Mouse (Mus musculus): ENCODE results near the gene Metrn. TPM values are rescaled to one million over a fixed set of nuclear protein-coding genes. Genes with fewer than 3 reads are reported as not detected.

The Metrn gene
- polyA plus RNA-seq, 1 experiment from 2014 or later = 88.8 TPM

DNA sequence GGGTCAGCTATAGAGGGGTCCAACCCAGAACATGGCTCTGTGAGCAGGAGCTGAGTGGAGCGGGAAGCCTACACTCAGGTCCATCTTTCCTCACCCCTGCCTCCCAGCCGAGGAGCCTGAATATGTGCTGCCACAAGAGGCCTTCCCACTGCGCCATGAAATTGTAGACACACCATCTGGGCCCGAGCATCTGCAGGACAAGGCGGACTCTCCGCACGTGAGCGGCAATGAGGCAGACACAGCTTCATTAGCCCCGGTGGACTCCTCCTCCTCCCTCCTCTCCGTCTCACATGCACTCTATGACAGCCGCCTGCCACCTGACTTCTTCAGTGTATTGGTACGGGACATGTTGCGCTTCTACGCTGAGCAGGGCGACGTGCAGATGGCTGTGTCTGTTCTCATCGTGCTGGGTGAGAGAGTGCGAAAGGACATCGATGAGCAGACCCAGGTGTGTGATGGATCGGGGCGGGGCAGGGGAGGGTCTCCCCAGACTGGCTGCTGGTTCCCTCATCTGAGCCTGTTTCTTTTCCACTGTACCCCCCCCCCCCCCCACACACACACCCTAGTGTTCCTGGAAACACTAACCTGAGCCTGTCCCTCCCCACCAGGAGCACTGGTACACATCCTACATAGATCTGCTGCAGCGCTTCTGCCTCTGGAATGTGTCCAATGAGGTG is 30.7 kb upstream of the Metrn start:
- H3K4me1 ChIP-seq (ENCODE audit: control insufficient read depth, insufficient read depth, low read depth, low read length) = peaks cover 64% of the 10 kb centered on the region
- H3K27ac ChIP-seq (ENCODE audit: low read depth, low read length) = no peak overlapping the region; the same call in 1 of the 2 replicates
- peaks cover 21% of the 10 kb centered on the region for H3K36me3 ChIP-seq (ENCODE audit: control insufficient read depth, insufficient read depth, low read length)
- H3K27me3 ChIP-seq (replicated peaks; ENCODE audit: control insufficient read depth, insufficient read depth, low read length) = no peaks in the 10 kb centered on the region
- no peaks in the 10 kb centered on the region for H3K9me3 ChIP-seq (ENCODE audit: control insufficient read depth, low read length)
- ATAC-seq = no peak
- H3K9ac ChIP-seq (ENCODE audit: low read depth, low read length) = no peak overlapping the region
- H3K4me3 ChIP-seq (ENCODE audit: low read length) = no peak overlapping the region
- H3K4me2 ChIP-seq (ENCODE audit: low read length) = no peak overlapping the region
- 91% methylated on average over 22 of the region's 22 CpGs for WGBS

DNA sequence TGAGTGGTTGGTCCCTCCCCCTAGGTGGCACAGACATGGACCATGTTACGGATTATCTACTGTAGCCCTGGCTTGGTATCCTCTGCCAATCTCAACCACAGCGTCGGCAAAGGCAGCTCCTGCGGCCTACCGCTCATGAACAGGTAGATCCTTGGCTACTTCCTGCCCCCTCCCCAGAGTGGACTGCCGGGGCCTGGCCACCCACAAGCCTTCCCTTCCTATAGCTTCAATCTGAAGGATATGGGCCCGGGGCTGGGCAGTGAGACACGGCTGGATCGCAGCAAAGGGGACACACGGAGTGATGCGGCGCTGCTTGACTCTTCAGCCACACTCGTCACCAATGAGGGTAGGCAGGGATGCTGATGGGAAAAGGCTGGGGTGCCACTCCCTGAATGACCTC is 30.1 kb upstream of the Metrn start:
- Histone ChIP-seq H3K27me3 (replicated peaks; ENCODE audit: control insufficient read depth, insufficient read depth, low read length) (no peaks in the 10 kb centered on the region), H3K9me3 (ENCODE audit: control insufficient read depth, low read length) (no peaks in the 10 kb centered on the region), H3K36me3 (ENCODE audit: control insufficient read depth, insufficient read depth, low read length) (peaks cover 21% of the 10 kb centered on the region), H3K4me3 (ENCODE audit: low read length) (no peak overlapping the region), H3K9ac (ENCODE audit: low read depth, low read length) (no peak overlapping the region), H3K27ac (ENCODE audit: low read depth, low read length) (no peak overlapping the region), H3K4me2 (ENCODE audit: low read length) (no peak overlapping the region), H3K4me1 (ENCODE audit: control insufficient read depth, insufficient read depth, low read depth, low read length) (peaks cover 62% of the 10 kb centered on the region)
- ATAC-seq = no peak
- 94% methylated on average over 13 of the region's 13 CpGs for WGBS

DNA sequence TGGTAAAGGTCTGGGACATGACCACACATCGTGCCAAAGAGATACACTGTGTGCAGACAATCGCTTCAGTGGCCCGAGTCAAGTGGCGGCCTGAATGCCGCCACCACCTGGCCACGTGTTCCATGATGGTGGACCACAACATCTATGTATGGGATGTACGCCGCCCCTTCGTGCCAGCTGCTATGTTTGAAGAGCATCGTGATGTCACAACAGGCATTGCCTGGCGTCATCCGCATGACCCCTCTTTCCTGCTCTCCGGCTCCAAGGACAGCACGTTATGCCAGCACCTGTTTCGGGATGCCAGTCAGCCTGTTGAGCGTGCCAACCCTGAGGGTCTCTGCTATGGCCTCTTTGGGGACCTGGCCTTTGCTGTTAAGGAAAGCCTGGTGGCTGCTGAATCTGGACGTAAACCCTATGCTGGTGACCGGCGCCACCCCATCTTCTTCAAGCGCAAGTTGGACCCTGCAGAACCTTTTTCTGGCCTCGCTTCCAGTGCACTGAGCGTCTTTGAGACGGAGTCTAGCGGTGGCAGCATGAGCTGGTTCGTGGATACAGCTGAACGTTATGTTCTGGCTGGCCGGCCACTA is 29.1 kb upstream of the Metrn start:
- Histone ChIP-seq H3K4me2 (ENCODE audit: low read length) (no peak overlapping the region), H3K27me3 (replicated peaks; ENCODE audit: control insufficient read depth, insufficient read depth, low read length) (no peaks in the 10 kb centered on the region), H3K4me3 (ENCODE audit: low read length) (no peak overlapping the region), H3K9ac (ENCODE audit: low read depth, low read length) (no peak overlapping the region), H3K36me3 (ENCODE audit: control insufficient read depth, insufficient read depth, low read length) (peaks cover 17% of the 10 kb centered on the region), H3K9me3 (ENCODE audit: control insufficient read depth, low read length) (no peaks in the 10 kb centered on the region), H3K4me1 (ENCODE audit: control insufficient read depth, insufficient read depth, low read depth, low read length) (peaks cover 53% of the 10 kb centered on the region), H3K27ac (ENCODE audit: low read depth, low read length) (no peak overlapping the region)
- ATAC-seq = no peak
- WGBS = 97% methylated on average over 27 of the region's 27 CpGs

DNA sequence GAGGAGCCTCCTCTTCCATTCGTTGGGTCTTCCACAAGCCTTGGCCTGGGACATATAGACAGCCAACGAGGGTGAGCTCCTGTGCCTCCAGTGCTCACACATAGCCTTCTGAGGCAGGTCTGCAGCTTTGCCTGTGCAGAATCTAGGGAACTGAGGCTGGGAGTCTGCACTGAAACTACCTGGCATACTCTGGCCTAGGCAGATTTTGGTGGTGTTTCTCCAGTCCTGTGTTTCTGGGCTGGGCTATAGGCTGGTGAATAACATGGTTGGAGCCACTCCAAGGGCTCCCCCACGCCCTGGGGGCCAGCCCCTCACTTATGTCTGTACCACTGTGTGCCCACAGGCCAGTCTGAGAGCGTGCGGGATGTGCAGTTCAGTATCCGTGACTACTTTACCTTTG is 28.4 kb upstream of the Metrn start:
- no peak overlapping the region for H3K4me2 ChIP-seq (ENCODE audit: low read length)
- H3K9me3 ChIP-seq (ENCODE audit: control insufficient read depth, low read length) = no peaks in the 10 kb centered on the region
- H3K4me1 ChIP-seq (ENCODE audit: control insufficient read depth, insufficient read depth, low read depth, low read length) = peaks cover 45% of the 10 kb centered on the region
- H3K27me3 ChIP-seq (replicated peaks; ENCODE audit: control insufficient read depth, insufficient read depth, low read length) = no peaks in the 10 kb centered on the region
- WGBS = 88% methylated on average over 6 of the region's 6 CpGs
- H3K27ac ChIP-seq (ENCODE audit: low read depth, low read length) = no peak overlapping the region
- H3K4me3 ChIP-seq (ENCODE audit: low read length) = no peak overlapping the region
- H3K9ac ChIP-seq (ENCODE audit: low read depth, low read length) = no peak overlapping the region
- ATAC-seq = no peak
- H3K36me3 ChIP-seq (ENCODE audit: control insufficient read depth, insufficient read depth, low read length) = peaks cover 10% of the 10 kb centered on the region

DNA sequence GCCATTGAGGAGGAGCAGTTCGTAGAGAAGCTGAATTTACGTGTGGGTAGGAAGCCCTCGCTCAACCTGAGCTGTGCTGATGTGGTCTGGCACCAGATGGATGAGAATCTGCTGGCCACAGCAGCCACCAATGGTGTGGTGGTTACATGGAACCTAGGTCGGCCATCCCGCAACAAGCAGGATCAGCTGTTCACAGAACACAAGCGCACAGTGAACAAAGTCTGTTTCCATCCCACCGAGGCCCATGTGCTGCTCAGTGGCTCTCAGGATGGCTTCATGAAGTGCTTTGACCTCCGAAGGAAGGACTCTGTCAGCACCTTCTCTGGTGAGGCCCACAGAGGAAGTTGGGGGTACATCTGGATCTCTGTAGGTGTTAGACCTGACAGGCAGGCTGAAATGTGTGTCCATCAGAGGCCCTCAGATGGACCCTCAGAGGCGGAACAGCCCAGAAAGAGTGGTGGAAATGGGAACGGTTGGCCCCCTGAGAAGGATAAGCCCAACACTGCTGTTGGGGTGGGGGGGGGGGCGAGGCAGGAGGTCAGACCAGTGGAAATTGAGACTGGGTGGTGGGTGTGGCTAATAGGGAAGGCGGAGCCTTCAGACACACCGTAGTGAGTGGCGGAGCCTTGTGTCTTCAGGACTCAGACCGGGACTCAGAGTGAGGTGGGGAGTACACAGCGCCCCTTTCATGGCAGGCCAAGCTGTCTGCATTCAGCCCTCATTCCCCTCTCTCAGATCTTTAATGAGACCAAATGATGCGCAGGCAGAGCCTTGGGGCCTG is 27.6 kb upstream of the Metrn start:
- H3K27ac ChIP-seq (ENCODE audit: low read depth, low read length) = no peak overlapping the region
- WGBS = 78% methylated on average over 16 of the region's 17 CpGs
- H3K4me3 ChIP-seq (ENCODE audit: low read length) = peak overlapping the region; percentile 73
- no peaks in the 10 kb centered on the region for H3K27me3 ChIP-seq (replicated peaks; ENCODE audit: control insufficient read depth, insufficient read depth, low read length)
- no peaks in the 10 kb centered on the region for H3K9me3 ChIP-seq (ENCODE audit: control insufficient read depth, low read length)
- H3K4me1 ChIP-seq (ENCODE audit: control insufficient read depth, insufficient read depth, low read depth, low read length) = peaks cover 38% of the 10 kb centered on the region
- ATAC-seq = no peak
- peak overlapping the region; percentile 77; the same call in 1 of the 2 replicates for H3K9ac ChIP-seq (ENCODE audit: low read depth, low read length)
- peaks cover 13% of the 10 kb centered on the region for H3K36me3 ChIP-seq (ENCODE audit: control insufficient read depth, insufficient read depth, low read length)
- peak overlapping the region; percentile 99 for H3K4me2 ChIP-seq (ENCODE audit: low read length)

DNA sequence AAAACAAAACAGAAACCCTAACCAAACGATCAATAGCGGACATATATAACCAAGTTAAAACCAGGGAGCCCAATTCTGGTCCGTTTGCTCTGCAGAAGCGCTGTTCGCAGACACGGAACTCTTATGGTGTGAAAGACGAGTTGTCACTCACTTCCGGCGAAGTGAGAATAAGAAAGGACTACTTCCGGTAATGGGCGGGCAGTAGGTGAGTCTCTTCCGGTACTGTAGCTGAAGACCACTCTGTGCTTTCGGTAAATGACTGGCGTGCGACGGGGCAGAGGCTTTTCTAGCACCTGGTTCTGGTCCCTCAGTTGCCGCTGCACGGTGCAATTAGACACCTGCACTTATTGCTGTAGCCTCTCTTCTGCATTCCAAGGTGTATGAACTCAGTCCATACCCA is 26.5 kb upstream of the Metrn start, which contains the start of gene Wdr24:
Gene Wdr24 (plus strand): TSS at position 176 of the 400 bp plus-strand sequence.
- Histone ChIP-seq H3K36me3 (ENCODE audit: control insufficient read depth, insufficient read depth, low read length) (peaks cover 18% of the 10 kb centered on the region), H3K27me3 (replicated peaks; ENCODE audit: control insufficient read depth, insufficient read depth, low read length) (peaks cover 2% of the 10 kb centered on the region; the same call in 1 of the 2 replicates), H3K27ac (ENCODE audit: low read depth, low read length) (peak within 1 kb of the TSS; percentile 73), H3K4me1 (ENCODE audit: control insufficient read depth, insufficient read depth, low read depth, low read length) (peaks cover 35% of the 10 kb centered on the region), H3K4me3 (ENCODE audit: low read length) (peak within 1 kb of the TSS; percentile 73), H3K4me2 (ENCODE audit: low read length) (peak within 1 kb of the TSS; percentile 99), H3K9me3 (ENCODE audit: control insufficient read depth, low read length) (no peaks in the 10 kb centered on the region), H3K9ac (ENCODE audit: low read depth, low read length) (peak within 1 kb of the TSS; percentile 77)
- WGBS = 1% methylated on average over 18 of the region's 18 CpGs
- peak; percentile 81 for ATAC-seq

DNA sequence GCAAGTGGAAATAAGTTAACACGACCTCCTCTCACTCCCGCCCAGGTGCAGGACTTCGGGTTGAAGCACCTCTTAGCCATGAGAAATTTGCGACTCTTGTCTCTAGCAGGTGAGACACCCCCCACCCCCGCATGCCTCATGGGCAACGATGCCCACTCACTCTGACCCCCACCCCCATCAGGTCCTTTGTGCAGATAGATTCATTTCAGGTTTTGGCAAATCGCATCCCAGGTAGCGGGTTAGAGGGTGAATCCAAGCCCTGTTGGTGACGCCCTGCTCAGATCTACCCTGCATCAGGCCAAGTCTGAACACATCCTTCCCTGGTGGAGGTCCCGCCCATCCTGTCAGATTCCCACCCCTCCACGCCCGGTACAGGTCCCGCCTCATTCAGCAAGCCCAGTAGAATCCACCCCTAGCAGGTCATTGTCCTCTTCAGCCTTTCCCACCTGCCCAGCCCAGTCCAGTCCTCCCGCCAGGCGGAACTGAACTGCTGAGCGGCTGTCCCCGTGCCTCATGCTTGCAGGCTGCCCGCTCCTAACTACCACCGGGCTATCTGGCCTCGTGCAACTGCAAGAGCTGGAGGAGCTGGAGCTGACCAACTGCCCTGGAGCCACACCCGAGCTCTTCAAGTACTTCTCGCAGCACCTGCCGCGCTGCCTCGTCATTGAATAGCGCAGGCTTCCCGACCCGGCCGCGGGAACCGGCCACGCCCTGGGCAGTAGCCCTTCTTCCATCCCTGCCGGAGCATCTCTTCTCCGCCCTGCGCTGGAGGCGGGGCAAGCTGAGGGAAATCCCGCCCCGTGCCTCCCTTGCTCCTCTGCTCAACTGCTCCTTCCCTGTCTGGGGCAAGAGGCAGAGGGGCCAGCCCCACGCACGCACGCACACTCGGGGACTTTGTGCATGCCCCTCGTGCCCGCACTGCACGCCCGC is 22.2 kb upstream of the Metrn start:
- no peak overlapping the region; the same call in 1 of the 2 replicates for H3K9ac ChIP-seq (ENCODE audit: low read depth, low read length)
- H3K27ac ChIP-seq (ENCODE audit: low read depth, low read length) = no peak overlapping the region
- no peaks in the 10 kb centered on the region for H3K9me3 ChIP-seq (ENCODE audit: control insufficient read depth, low read length)
- ATAC-seq = no peak
- H3K27me3 ChIP-seq (replicated peaks; ENCODE audit: control insufficient read depth, insufficient read depth, low read length) = peaks cover 2% of the 10 kb centered on the region; the same call in 1 of the 2 replicates
- no peak overlapping the region for H3K4me2 ChIP-seq (ENCODE audit: low read length)
- WGBS = 9% methylated on average over 46 of the region's 46 CpGs
- H3K36me3 ChIP-seq (ENCODE audit: control insufficient read depth, insufficient read depth, low read length) = peaks cover 26% of the 10 kb centered on the region
- H3K4me3 ChIP-seq (ENCODE audit: low read length) = no peak overlapping the region
- H3K4me1 ChIP-seq (ENCODE audit: control insufficient read depth, insufficient read depth, low read depth, low read length) = peaks cover 7% of the 10 kb centered on the region

DNA sequence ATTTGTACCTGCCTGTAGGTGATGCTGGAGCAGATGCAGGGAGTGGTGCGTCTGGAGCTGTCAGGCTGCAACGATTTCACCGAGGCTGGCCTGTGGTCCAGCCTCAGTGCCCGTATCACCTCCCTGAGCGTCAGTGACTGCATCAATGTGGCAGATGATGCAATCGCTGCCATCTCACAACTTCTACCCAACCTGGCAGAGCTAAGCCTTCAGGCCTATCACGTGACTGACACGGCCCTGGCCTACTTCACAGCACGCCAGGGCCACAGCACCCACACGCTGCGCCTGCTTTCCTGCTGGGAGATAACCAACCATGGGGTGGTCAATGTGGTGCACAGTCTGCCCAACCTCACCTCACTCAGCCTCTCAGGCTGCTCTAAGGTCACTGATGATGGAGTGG is 20.7 kb upstream of the Metrn start:
- H3K9me3 ChIP-seq (ENCODE audit: control insufficient read depth, low read length) = no peaks in the 10 kb centered on the region
- no peak overlapping the region for H3K9ac ChIP-seq (ENCODE audit: low read depth, low read length)
- H3K27ac ChIP-seq (ENCODE audit: low read depth, low read length) = no peak overlapping the region
- H3K4me1 ChIP-seq (ENCODE audit: control insufficient read depth, insufficient read depth, low read depth, low read length) = peaks cover 11% of the 10 kb centered on the region
- ATAC-seq = no peak
- H3K4me3 ChIP-seq (ENCODE audit: low read length) = no peak overlapping the region
- peaks cover 2% of the 10 kb centered on the region; the same call in 1 of the 2 replicates for H3K27me3 ChIP-seq (replicated peaks; ENCODE audit: control insufficient read depth, insufficient read depth, low read length)
- H3K4me2 ChIP-seq (ENCODE audit: low read length) = no peak overlapping the region
- peaks cover 26% of the 10 kb centered on the region for H3K36me3 ChIP-seq (ENCODE audit: control insufficient read depth, insufficient read depth, low read length)
- WGBS = 88% methylated on average over 11 of the region's 11 CpGs
